Mouse (Mus musculus) heart, adult 11 months (tissue): ENCODE results near the gene Lypd5.
"Not testable (repeated sequence)": the region's sequence is repeated elsewhere in the genome, so short reads cannot be mapped to it uniquely, and the experiment has no call there.

ENCODE experiments used
- DNase-seq: peaks from one replicate; pipeline ENCODE4 v3.0.0; 2022

The Lypd5 gene

DNA sequence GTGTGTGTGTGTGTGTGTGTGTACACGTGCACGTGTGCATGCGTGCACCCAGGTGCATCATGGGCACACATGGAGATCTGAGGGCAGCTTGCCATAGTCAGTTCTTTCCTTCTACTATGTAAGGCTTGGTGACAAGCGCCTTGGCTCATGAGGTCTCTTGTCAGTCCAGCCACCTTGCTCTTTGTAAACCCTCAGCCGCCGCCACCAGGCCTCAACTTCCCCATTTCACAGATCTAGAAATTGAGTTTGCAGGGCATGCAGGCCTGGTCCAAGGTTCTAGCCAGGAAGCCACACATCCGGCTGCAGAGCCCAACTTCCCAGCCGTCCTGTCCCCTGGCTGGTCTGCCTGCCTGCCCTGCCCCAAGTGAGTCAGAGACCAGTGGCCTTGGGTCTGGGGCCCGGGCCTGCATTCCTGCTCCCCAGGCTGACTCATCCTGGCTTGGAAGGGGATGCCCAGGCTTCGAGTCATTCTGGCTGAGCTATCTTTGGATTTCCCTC lies 38.1 kb downstream of the Lypd5 start:
- peak; percentile 97 for DNase-seq

DNA sequence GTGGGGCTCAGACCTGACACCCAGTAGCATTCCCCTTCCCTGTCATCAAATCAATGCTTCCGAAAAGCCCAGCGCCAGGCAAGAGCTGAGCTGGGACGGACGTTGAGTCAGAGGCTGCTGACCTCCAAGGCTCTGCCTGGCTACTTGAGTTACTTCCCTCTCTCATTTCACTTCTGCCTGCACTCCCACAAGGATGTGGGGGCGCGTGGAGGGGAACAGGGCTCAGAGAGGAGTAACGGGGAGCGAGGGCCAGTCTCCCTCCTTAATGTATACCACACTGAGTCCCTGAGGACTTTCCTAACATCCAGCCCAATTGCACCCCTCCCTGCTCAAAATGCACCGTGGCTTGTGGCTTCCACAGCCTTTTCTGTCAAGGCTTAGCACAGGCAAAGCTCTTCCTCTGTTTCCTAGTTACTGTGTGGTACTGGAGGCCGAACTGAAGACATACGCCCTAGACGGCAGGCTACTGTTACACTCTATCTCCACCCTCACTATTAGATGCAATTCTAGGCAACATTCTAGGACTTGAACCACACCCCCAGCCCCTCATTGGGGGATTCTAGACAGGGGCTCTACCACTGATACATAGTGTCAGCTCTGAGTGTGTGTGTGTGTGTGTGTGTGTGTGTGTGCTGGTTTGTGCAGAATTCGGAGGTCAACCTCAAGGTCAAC lies 40.7 kb downstream of the Lypd5 start:
- DNase-seq, result peak; percentile 94

DNA sequence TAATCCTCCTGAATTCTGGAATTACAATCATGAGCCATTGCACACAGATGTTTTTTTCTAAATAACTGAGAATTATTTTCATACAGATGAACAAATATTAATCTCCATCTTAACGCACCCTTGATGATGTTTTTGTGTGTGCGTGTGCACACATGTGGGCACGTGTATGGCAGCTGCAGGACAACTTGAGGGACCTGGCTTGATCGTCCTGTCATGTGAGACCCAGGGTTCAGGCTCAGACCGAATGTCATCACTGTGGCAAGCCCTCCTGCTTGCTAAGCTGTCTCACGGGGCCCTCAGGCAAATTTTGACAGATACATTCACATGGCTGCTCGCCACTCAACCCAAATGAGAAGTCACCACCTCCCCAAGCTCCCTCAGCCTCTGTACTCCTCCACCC lies 41.5 kb downstream of the Lypd5 start:
- DNase-seq, result no peak

DNA sequence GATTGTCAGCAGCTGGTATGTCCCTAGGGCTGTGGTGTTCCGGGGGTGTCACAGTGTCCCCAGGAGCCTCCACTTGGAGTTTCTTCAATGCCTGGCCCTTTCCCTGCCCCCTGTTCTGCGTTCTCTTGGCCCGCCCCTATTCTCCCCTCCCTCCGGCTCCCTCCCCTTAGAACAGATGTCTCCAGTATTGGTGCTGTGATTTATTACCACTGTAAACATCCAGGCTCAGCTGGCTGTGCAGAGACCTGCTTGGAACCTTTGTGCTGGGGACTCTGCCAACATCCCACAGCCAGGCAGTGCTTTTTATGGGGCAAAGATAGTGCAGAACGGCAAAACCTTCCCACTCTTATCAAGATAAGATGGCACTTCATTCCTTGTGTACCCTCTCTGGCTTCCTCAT lies 42.1 kb downstream of the Lypd5 start:
- DNase-seq, result no peak

DNA sequence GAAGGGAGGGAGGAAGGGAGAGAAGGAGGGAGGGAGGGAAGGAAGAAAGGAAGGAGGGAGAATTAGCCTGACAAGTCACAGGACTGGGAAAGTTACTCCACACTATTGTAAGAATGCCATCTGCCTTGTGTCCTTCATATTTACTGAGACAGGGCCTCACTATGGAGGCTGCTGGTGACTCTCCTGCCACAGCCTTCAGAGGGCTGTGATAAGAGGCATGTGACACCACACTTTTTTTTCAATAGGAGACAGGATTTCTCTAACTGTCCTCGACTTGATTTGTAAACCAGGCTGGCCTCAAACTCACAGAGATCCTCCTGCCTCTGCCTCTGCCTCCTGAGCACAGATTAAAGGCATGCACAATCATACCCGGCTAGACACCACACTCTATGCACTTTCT lies 42.7 kb downstream of the Lypd5 start:
- DNase-seq, result no peak

DNA sequence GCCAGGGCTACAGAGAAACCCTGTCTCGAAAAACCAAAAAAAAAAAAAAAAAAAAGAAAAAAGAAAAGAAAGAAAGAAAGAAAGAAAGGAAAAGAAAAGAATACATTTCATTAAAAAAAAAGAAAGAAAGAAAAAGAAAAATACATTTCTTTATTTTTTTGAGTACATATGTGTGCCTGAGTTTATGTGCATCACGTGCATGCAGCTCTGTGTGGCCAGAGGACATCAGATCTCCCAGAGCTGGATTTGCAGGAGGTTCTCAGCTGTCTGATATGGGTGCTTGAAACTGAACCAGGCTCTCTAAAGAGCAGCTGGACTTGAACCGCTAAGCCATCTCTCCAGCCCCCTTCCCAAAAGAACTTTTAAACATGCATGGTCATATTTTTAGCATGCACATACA lies 45.1 kb downstream of the Lypd5 start:
- no peak for DNase-seq

DNA sequence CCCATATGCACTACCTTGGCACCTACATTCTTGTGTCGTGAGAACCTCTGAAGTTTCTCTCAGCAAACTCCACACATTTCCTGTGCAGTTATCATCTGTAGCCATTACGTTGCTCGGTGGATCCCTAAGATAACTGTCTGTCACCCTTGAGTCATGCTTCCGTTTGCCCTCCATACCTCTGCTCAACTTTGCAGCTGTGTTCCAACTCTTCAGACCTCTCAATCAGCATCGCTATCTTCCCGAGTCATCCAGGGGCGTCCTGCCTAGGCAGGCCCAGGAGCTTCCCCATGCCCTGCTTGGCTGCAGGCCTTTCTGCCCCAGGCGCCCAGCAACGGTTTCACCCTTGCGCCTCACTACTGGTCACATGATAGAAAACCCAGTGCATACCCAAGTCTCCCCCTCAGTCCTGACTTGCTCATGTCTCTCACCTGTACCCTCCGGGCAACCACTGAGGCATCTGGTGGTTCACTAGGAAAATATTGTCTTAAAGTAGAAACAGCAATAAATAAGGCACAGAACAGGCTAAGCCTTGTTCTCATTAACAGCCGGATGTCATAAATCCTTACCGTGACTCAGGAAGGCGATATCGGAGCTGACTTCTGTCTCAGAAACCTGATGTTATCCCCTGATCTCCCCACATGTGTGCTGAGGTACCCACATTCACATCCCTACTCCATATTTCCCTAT lies 45.6 kb downstream of the Lypd5 start:
- DNase-seq, result no peak

DNA sequence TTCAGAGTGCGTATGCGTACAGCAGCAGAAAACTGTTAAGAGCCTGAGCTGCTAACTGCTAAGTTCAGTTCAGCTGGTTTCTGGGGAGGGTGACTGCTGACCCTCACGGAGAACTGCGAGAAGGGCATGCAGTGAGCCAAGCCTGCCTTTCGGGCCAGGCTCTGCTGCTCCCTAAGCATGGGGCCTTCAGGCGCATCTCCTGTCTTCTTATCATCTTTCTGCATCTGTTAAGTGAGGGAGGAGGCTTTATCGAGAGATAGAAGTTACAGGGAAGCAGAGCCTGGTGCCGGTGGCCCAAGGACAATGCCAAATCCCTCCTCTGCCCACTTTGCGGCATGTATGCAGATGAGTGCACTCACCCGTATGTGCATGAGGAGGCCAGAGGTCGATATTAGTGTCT lies 47.8 kb downstream of the Lypd5 start:
- no peak for DNase-seq

DNA sequence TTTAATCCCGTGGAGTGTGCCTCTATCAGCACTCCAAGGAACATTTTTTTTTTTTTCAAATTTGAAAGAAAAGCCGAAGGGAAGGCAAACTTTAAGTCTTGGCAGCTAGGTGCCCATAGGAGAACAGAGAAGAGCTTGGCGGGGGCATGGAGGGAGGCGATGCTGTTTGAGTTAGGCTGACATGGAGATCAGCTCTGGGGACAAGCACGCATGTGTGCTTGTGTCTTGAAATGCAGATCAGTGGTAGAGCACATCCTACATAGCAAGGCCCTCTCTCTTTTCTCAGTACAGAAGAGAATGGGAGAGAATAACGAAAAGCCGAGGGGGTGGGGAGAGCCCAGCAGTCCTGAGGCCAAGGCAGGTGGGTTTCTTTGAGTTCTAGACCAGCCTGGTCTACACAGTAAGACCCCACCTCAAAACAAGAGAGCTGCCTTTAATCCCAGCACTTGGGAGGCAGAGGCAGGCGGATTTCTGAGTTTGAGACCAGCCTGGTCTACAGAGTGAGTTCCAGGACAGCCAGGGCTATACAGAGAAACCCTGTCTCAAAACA lies 49.4 kb downstream of the Lypd5 start:
- DNase-seq, result peak; percentile 79

DNA sequence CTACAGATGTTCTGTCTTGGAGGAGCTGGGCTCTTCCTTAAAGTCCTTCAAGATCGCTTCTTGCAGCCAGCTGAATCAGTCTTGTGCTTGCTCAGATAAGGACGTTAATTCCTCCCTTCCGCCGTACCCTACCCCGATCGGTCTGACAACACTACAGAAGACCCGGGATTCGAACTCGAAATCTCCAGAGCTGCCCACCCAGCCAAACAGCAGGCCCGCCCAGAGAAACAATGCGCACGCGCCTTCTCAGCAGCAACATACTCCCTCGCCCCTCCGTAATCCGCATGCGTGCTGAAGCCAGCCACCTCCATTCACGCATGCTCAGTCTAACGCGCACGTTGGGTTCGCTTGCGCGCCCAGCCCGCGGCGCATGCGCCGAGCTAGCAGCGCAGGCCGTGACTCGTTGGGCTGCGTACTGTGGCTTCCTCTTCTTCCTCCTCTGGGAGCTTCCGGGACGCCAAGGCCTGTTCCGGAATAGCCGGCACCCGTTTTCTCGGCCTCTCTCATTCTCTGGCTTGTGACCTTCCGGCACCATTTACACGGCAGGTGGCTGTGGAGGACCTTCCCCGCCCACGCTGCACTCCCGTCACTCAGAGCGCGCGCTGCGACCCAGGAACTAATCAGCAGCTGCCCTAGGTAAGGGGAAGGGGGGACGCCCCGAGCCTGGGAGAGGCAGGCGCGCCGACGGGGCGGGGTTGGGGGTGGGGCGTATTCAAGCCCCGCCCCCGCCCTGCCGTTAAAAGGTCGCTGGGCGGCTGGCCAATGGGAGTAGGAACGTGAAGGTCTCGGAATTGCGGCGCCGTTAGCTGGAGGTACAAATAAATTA lies 50.5 kb downstream of the Lypd5 start, which contains the start of gene Smg9:
TSS of gene Smg9 (plus strand) at position 364 of the 826 bp plus-strand sequence.
- DNase-seq, result peak; percentile 100

DNA sequence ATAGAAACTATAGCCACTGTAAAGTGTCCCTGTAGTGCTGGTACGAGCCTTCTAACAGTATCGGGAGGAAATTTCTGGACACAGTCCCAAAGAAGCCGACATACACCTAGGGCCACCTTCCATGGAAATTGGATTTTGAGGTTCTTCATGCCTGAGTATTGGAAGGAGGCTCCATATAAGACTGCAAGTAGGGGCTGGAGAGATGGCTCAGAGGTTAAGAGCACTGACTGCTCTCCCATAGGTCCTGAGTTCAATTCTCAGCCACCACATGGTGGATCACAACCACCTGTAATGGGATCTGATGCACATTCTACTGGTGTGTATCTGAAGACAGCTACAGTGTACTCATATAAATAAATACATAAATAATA lies 51.1 kb downstream of the Lypd5 start:
- DNase-seq, result no peak

DNA sequence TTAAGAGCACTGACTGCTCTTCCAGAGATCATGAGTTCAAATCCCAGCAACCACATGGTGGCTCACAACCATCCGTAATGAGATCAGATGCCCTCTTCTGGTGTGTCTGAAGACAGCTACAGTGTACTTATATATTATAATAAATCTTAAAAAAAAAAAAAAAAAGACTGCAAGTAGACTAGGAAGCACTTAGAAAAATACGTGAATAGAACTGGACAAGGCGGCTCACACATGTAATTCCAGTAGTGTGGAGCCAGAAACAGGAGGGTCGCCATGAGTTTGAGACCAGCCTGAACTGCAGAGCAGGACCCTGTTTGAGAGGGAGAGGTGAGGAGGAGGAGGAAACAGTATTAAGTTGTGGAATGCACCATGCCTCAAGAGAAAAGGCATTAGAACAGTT lies 51.5 kb downstream of the Lypd5 start:
- not testable (repeated sequence) for DNase-seq

DNA sequence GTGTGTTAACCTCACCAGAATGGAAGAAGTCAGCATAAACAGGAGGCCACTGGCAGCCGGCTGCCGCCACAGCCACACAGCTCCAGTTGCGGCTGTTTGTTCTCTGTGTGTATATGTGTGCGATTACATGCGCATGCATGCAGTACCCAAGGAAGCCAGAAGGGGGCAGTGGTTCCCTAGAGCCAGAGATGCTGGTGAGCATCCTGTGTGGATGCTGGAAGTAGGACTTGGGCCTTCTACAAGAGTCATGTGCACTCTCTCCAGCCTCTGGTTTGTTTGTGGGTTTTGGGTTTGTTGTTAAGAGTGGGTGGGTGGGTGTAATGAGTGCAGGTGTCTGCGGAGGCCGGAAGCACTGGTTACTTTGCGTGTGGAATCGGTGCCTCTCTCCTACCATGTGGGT lies 53.9 kb downstream of the Lypd5 start:
- no peak for DNase-seq
